Mouse (Mus musculus) layer of hippocampus, postnatal 10 days (tissue): ENCODE results near the gene Cyp1b1. TPM values are rescaled to one million over a fixed set of nuclear protein-coding genes. Genes with fewer than 3 reads are reported as not detected.

Experiments used
- DNase-seq, 2 experiments: peaks; one replicate each; pipeline ENCODE4 v3.0.0; 2021; ENCODE audit warnings: low spot score in 2 of 2
- total RNA-seq, 2 experiments: library from RNA; stranded (reverse); gene quantifications; 2 replicates each; pipeline ENCODE4 v1.2.3; 2021

Gene Cyp1b1
- total RNA-seq, 2 experiments from 2014 or later, result 6.0 to 6.1 TPM

DNA sequence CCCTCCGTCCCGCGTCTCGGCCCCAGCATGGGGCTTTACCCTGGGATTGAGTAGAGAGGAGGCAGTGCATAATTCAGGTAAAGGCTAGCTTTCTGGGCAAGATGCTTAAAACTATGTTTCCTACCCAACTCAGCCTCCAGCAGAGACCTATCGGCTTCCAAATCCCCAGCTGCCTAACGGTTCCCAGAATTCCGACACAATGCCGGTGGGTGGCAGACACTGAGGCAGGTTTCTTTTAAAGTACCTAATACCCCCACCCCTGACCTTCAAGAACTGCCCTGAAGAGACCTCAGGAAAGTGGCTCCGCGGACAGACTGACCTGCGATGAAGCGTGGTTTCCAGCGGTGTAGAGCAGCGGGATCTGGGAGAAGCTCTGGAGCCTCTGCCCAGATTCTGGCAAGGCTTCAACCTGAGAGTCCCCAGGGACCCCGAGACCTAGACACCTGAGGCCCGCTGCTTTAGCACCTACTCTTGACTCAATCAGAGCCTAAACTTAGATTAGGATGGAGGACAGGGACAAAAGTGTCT lies 429 bp downstream of the Cyp1b1 start:
- DNase-seq, result no peak

- DNase-seq, result peak; percentile 30 to 46
Measured at GRCm38 (mm10) chr17:79713643-79714367, 1.1 kb downstream of the Cyp1b1 start.

DNA sequence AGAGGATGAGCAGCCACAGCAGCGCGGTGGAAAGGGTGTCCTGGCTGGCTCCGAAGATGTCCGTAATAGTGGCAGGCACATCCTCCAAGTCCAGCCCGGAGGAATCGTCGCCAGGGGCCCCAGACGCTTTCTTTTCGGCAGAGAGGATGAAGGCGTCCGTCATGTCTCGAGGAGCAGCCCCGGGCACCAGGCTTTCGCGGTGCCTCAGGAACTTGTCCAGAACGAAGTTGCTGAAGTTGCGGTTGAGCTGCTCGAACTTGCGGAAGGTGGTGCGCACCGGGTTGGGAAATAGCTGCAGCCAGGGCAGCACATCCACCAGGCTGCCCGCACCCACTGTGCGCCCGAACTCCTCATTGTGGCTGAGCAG lies 1.6 kb downstream of the Cyp1b1 start:
- DNase-seq, result no peak

DNA sequence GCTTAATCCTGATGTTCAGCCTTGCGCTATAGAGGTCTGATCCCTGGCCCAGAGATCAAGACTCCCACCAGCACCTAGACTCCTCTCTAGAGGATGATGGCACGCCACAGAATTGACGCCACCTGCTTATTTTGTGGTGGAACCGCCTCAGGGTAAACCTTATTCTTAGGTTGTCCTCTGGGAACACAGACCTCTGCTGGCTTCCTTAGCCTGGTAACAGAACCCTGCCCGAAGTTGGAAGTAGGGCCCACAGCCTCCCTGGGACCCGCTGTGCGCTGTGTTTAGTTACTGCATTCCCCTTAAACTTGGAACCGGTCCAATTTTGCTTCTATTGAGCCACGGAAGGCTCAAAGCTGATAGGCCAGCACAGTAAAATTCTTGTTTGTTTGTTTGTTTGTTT lies 2.3 kb downstream of the Cyp1b1 start:
- DNase-seq, result no peak

- no peak for DNase-seq
Measured at GRCm38 (mm10) chr17:79711944-79712343, 2.9 kb downstream of the Cyp1b1 start.

GRCm38 (mm10) chr17:79710246-79710842 lies 4.5 kb downstream of the Cyp1b1 start:
- no peak for DNase-seq

GRCm38 (mm10) chr17:79709718-79710117 lies 5.1 kb downstream of the Cyp1b1 start:
- no peak for DNase-seq

GRCm38 (mm10) chr17:79708168-79708567 lies 6.7 kb downstream of the Cyp1b1 start:
- DNase-seq, result no peak

GRCm38 (mm10) chr17:79705671-79706455 lies 9.0 kb downstream of the Cyp1b1 start:
- DNase-seq, result no peak

- no peak for DNase-seq
Measured at GRCm38 (mm10) chr17:79700871-79701270, 14.0 kb downstream of the Cyp1b1 start.

DNA sequence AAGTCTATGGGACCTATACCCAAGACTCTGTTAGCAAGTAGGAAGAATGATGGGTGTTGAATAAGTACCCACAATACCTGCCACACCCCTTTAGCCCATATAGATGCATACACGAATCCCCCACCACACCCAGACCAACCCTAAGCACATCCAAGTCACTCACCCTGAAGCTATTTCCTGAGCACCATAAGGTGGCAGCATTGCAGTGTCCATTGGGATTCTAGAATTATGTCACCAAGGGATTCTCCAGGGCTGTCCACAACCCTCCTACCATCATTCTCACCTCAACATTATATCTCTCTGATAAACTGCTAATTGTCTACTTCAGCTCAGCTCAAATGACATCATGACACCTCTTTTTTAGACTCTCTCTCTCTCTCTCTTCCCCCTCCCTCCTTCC lies 15.7 kb downstream of the Cyp1b1 start:
- DNase-seq, result no peak

DNA sequence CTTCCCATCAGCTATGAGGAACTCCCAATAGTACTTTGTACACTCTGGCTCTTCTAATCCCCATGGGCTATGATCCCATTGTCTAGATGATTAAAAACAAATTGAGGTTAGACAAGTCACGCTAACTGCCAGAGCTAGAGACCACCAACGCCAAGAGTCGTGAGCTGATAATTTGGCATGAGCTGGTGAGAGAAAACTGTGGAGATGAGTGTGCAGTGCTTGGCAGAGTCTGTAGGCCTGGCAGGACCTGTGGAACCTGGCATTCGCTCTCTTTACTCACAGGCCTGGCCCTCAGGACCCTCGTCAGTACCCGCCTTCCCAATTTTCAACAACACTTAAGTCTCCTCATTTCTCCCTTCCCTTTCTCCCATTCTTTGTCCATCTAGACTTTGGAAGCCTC lies 19.3 kb downstream of the Cyp1b1 start:
- no peak for DNase-seq

DNA sequence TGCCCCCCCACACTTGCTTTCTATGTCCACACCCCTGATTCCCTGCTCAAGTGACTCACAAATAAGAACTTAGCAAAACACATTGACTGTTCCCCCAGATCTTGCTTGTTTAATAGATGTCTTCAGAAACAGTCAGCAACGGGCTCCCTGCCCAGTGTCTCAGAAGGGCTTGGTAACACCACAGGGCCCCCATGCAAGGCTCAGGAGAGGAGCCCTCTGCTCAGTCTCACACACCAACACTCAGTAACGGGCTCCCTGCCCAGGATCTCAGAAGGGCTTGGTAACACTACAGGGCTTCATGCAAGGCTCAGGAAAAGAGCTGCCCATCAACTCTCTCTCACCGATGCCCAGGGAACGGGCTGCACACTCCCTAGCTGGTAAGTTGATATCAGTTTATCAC lies 19.8 kb downstream of the Cyp1b1 start:
- no peak for DNase-seq

- no peak for DNase-seq
Measured at GRCm38 (mm10) chr17:79670837-79671236, 44.0 kb downstream of the Cyp1b1 start.

DNA sequence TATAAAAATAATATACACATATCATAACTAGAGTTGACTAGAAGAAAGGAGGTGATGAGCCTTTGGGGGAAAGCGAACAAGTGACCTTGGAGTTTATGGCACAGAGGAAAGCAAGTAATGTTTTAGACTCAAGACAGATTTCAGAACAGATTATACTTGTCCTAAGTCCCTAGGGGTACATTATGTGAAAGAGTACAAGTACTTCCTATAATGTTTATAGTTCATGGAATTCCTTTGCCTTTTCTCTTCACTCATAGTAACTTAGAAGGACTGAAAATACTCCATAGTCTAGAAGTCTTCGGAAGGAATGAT lies 50.8 kb downstream of the Cyp1b1 start:
- DNase-seq, result no peak

GRCm38 (mm10) chr17:79663393-79664105 lies 51.3 kb downstream of the Cyp1b1 start:
- DNase-seq, result no peak

GRCm38 (mm10) chr17:79661848-79662247 lies 53.0 kb downstream of the Cyp1b1 start:
- no peak for DNase-seq

- peak; percentile 80 to 84 for DNase-seq
Measured at GRCm38 (mm10) chr17:79661387-79661786, 53.5 kb downstream of the Cyp1b1 start.

DNA sequence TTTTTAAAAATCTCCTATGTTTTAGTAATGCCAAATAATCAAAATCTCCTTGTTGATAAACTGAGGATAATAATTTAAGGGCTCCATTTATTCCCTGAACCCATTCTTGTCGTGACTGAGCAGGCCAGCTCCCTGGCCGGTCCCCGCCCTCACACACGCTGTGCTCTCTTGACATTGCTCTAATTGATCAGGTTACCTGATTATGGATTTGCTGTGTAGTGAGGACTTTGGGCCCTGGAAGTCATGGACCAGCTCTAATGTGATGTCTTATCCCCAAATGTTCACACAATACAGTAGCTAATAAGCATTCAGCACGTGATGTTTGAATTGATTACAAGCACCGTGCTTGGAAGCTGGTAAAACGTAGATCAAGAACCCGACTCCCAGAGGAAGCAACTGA lies 56.0 kb downstream of the Cyp1b1 start:
- no peak for DNase-seq

GRCm38 (mm10) chr17:79658452-79658851 lies 56.4 kb downstream of the Cyp1b1 start:
- no peak for DNase-seq

DNA sequence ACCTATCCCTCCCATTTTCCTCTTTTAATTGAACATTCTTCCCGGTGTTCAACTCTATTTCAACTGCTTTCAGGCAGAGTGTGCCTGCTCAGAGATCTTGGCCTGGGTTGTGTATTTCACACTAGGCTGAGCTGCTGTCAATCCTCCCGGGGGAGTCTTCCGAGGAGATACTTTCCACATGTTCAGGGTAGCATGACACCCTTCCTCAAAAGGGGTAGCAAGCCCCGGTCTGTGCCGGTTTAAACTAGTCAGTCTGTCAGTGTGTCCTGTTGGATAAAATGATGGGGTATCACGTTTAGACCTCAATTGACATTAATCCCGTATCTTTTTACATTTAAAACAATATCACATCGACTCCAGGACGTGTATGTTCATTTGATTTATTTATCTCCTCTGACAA lies 57.1 kb downstream of the Cyp1b1 start:
- no peak for DNase-seq

GRCm38 (mm10) chr17:79654187-79654586 lies 60.7 kb downstream of the Cyp1b1 start:
- no peak for DNase-seq
